Mouse (Mus musculus) C2C12 (cell line): ENCODE results near the gene Slc30a2. TPM values are rescaled to one million over a fixed set of nuclear protein-coding genes. Genes with fewer than 3 reads are reported as not detected.

Source experiments
- H3K27me3 ChIP-seq: one replicate; pipeline ENCODE4 v1.6.1; 2011; ENCODE audit not compliant: control insufficient read depth, insufficient read depth, insufficient read length
- H3K36me3 ChIP-seq: one replicate; pipeline ENCODE4 v1.6.1; 2011; ENCODE audit not compliant: control insufficient read depth, insufficient read depth
- H3K4me3 ChIP-seq: one replicate; pipeline ENCODE4 v1.5.1; 2011; ENCODE audit warnings: mild to moderate bottlenecking, control low read depth; ENCODE audit not compliant: poor library complexity, insufficient read depth, severe bottlenecking
- H3K79me2 ChIP-seq: one replicate; pipeline ENCODE4 v1.6.1; 2011; ENCODE audit not compliant: control insufficient read depth, insufficient read depth
- H3K79me3 ChIP-seq: one replicate; pipeline ENCODE4 v1.6.1; 2011; ENCODE audit warnings: low read depth, control low read depth
- H3ac ChIP-seq: one replicate; pipeline ENCODE3; 2011; ENCODE audit warnings: low read depth; ENCODE audit not compliant: control insufficient read depth, insufficient read length
- CEBPB ChIP-seq: IDR thresholded peaks from one replicate; pipeline ENCODE4 v1.6.1; 2011; ENCODE audit warnings: low read depth, mild to moderate bottlenecking, control low read depth, moderate library complexity
- CTCF ChIP-seq: IDR thresholded peaks from one replicate; pipeline ENCODE4 v1.5.1; 2011; ENCODE audit not compliant: control insufficient read depth, insufficient read depth, insufficient read length
- FOSL1 ChIP-seq: IDR thresholded peaks from one replicate; pipeline ENCODE4 v1.8.0; 2011; ENCODE audit warnings: mild to moderate bottlenecking, low read length; ENCODE audit not compliant: poor library complexity, insufficient read depth, severe bottlenecking
- MAX ChIP-seq: IDR thresholded peaks from one replicate; pipeline ENCODE4 v1.6.1; 2011; ENCODE audit warnings: mild to moderate bottlenecking, control low read depth
- MYOD1 ChIP-seq: IDR thresholded peaks from one replicate; pipeline ENCODE4 v1.6.1; 2011; ENCODE audit warnings: low read depth; ENCODE audit not compliant: control insufficient read depth, insufficient read length
- MYOG ChIP-seq: IDR thresholded peaks from one replicate; pipeline ENCODE4 v1.6.1; 2011; ENCODE audit not compliant: control insufficient read depth, insufficient read length; ENCODE audit errors: extremely low read depth
- USF1 ChIP-seq: IDR thresholded peaks from one replicate; pipeline ENCODE4 v1.6.1; 2011; ENCODE audit warnings: low read depth, mild to moderate bottlenecking, control low read depth, moderate library complexity
- polyA plus RNA-seq: library from polyadenylated mRNA; unstranded; fragments of >200 nt; fragmentation: generic; extraction: Trizol; gene quantifications from one replicate; pipeline ENCODE4 v1.2.1, GENCODE M21; 2012; ENCODE audit warnings: missing spikeins

Slc30a2 gene
- polyA plus RNA-seq, 1 experiment = not detected

- no peak overlapping the region for H3ac ChIP-seq
- no peaks in the 10 kb centered on the region for H3K36me3 ChIP-seq
- TF ChIP-seq MYOG (no peak), USF1 (no peak), CEBPB (no peak), FOSL1 (no peak), MAX (no peak), CTCF (no peak), MYOD1 (no peak)
- H3K4me3 ChIP-seq = no peak overlapping the region
- no peaks in the 10 kb centered on the region for H3K79me3 ChIP-seq
- no peaks in the 10 kb centered on the region for H3K79me2 ChIP-seq
- peaks cover 19% of the 10 kb centered on the region for H3K27me3 ChIP-seq
Measured at GRCm38 (mm10) chr4:134352261-134352707, 9.3 kb downstream of the Slc30a2 start.

- no peaks in the 10 kb centered on the region for H3K36me3 ChIP-seq
- H3K79me2 ChIP-seq = no peaks in the 10 kb centered on the region
- H3K27me3 ChIP-seq = peaks cover 13% of the 10 kb centered on the region
- no peak for TF ChIP-seq MYOD1
- no peak for TF ChIP-seq MYOG
- TF ChIP-seq CEBPB = no peak
- TF ChIP-seq FOSL1 = no peak
- TF ChIP-seq CTCF = no peak
- no peak for TF ChIP-seq USF1
- TF ChIP-seq MAX = no peak
- no peak overlapping the region for H3ac ChIP-seq
- no peaks in the 10 kb centered on the region for H3K79me3 ChIP-seq
- H3K4me3 ChIP-seq = no peak overlapping the region
Measured at GRCm38 (mm10) chr4:134352929-134353328, 9.9 kb downstream of the Slc30a2 start.

GRCm38 (mm10) chr4:134353527-134354409 lies 10.8 kb downstream of the Slc30a2 start:
- Histone ChIP-seq H3K36me3 (no peaks in the 10 kb centered on the region), H3K27me3 (peaks cover 5% of the 10 kb centered on the region), H3K4me3 (no peak overlapping the region), H3ac (no peak overlapping the region), H3K79me2 (no peaks in the 10 kb centered on the region), H3K79me3 (no peaks in the 10 kb centered on the region)
- TF ChIP-seq CEBPB (no peak), MYOG (no peak), CTCF (no peak), USF1 (no peak), MYOD1 (no peak), MAX (no peak), FOSL1 (no peak)

DNA sequence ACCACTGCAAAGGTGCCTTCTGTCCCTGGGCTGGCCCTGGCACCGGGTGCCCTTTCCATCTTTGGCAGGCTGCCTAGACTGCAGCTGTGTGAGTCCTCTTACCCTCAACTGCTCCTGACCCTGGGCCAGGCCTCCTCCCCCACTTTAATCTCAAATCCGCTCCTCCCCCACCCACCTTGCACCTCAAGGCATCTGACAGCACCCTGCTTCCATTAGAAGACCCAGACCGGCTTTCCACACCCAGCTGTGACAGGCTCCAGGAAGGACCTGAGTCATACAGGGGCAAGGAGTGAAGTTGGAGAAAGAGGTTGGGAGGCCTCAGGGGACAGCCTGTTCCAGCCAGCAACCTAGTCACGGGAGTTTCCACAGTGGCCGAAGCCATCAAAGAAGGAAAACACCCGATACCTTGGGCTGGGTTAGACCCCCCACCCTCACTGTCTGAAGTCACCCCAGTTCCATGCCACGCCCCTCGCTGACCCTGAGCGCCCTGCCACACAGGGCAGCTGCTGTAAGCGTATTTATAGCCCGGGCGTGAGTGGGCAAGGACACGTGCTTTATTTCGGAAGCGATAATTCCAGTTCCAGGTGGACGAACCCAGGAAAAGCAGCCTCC lies 13.0 kb downstream of the Slc30a2 start:
- TF ChIP-seq MYOD1 (peak; percentile 10), MYOG (no peak), CEBPB (no peak), MAX (no peak)
- no peaks in the 10 kb centered on the region for H3K27me3 ChIP-seq
- H3K4me3 ChIP-seq = no peak overlapping the region
- H3K79me2 ChIP-seq = no peaks in the 10 kb centered on the region
- no peaks in the 10 kb centered on the region for H3K79me3 ChIP-seq
- H3K36me3 ChIP-seq = no peaks in the 10 kb centered on the region
- H3ac ChIP-seq = no peak overlapping the region

DNA sequence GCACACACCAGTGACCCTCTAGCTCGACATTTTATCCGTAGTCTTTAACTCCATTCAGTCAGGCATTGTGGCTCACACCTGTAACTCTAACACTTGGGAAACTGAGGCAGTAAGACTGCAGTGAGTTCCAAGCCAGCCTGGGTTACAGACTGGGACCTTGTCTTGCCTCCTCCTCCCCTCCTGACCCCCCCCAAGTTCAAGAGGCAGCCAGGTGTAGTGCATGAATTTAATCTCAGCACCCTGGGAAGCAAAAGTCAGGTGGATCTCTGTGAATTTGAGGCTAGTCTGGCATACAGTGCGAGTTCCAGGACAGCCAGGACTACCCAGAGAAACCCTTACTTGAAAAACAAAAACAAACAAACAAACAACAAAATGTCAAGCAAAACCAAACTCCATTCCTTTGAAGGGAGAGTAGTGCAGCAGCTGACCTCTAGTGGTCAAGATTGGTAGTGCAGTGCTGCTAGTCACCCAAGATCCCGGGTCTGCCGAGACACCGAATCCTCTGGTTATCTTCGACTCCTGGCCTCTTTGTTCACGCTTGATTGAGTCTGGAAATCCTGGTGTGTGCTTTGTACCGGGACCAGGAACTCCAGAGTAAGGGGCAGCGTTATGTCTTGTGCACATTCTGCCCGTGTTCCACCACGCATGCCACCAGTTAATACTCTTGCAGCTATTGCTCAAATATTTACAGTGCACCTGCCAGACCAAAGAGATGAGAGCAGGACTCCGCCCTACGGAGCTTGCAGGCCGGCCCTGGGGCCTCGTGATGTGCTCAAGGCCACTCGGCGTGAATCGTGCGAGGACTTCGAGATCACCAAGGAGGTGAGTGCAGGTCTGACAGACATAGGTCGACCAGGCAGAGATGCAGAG lies 13.8 kb downstream of the Slc30a2 start:
- no peaks in the 10 kb centered on the region for H3K36me3 ChIP-seq
- peaks cover 5% of the 10 kb centered on the region for H3K27me3 ChIP-seq
- H3K4me3 ChIP-seq = no peak overlapping the region
- H3K79me2 ChIP-seq = no peaks in the 10 kb centered on the region
- H3K79me3 ChIP-seq = no peaks in the 10 kb centered on the region
- TF ChIP-seq CEBPB = no peak
- no peak for TF ChIP-seq USF1
- TF ChIP-seq MYOD1 = no peak
- TF ChIP-seq FOSL1 = no peak
- TF ChIP-seq CTCF = no peak
- no peak for TF ChIP-seq MYOG
- TF ChIP-seq MAX = no peak
- H3ac ChIP-seq = no peak overlapping the region
